Mouse (Mus musculus): ENCODE measurements around the gene Slc23a3. TPM values are rescaled to one million over a fixed set of nuclear protein-coding genes. Genes with fewer than 3 reads are reported as not detected.

The Slc23a3 gene
- polyA plus RNA-seq, 1 experiment from 2014 or later, result not detected

DNA sequence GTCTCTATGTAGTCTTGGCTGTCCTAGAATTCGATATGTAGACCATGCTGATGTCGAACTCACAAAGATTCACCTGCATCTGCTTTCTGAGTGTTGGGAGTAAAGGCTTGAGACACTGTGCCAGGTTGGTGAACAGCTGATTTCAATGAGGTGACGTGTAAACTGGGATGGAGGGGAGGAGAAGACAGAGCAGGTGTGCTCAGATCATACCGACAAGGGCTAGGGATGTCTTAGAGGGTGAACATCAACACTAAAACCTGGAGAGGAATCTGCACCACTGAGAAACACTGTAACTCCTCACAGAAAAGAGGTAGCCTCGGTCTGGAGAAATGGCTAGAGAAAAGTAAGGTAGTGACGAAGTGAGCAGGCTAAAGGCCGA, 34.4 kb upstream of the Slc23a3 start:
- DNase-seq (ENCODE audit: low spot score), result no peak
- Histone ChIP-seq H3K9me3 (ENCODE audit: control insufficient read depth, low read length) (no peaks in the 10 kb centered on the region), H3K4me3 (ENCODE audit: low read depth, low read length) (peak overlapping the region; percentile 55), H3K27me3 (ENCODE audit: control insufficient read depth, insufficient read depth, low read length) (no peaks in the 10 kb centered on the region), H3K27ac (ENCODE audit: low read depth, low read length) (no peak overlapping the region), H3K4me2 (ENCODE audit: low read depth) (peak overlapping the region; percentile 64), H3K4me1 (ENCODE audit: control insufficient read depth, insufficient read depth, low read length) (peaks cover 8% of the 10 kb centered on the region; the same call in 1 of the 2 replicates), H3K36me3 (ENCODE audit: control insufficient read depth, insufficient read depth, low read length) (peaks cover 11% of the 10 kb centered on the region), H3K9ac (ENCODE audit: low read length) (peak overlapping the region; percentile 20; the same call in 1 of the 2 replicates)
- WGBS, result 11% methylated on average over 7 of the region's 7 CpGs
- ATAC-seq (ENCODE audit: insufficient read depth, low FRiP score, low TSS enrichment), result peak; percentile 21

DNA sequence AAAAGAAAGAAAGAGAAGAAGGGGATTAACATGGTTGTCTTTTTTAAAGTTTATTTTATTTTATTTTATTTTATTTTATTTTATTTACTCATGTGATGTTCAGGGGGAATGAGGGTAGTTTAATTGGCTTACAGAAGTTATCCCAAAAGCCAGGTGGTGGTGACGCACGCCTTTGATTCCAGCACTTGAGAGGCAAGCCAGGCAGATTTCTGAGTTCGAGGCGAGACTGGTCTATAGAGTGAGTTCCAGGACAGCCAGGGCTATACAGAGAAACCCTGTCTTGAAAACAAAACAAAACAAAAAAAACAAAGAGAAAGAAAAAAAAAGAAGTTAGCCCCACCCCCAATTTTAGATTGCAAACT, 26.5 kb upstream of the Slc23a3 start:
- Histone ChIP-seq H3K27ac (ENCODE audit: low read depth, low read length) (no peak overlapping the region), H3K9me3 (ENCODE audit: control insufficient read depth, low read length) (no peaks in the 10 kb centered on the region), H3K4me1 (ENCODE audit: control insufficient read depth, insufficient read depth, low read length) (no peaks in the 10 kb centered on the region), H3K27me3 (ENCODE audit: control insufficient read depth, insufficient read depth, low read length) (no peaks in the 10 kb centered on the region), H3K4me3 (ENCODE audit: low read depth, low read length) (no peak overlapping the region), H3K36me3 (ENCODE audit: control insufficient read depth, insufficient read depth, low read length) (no peaks in the 10 kb centered on the region), H3K9ac (ENCODE audit: low read length) (no peak overlapping the region), H3K4me2 (ENCODE audit: low read depth) (no peak overlapping the region)
- ATAC-seq (ENCODE audit: insufficient read depth, low FRiP score, low TSS enrichment) (no peak), DNase-seq (ENCODE audit: low spot score) (no peak)
- 87% methylated on average over 4 of the region's 4 CpGs for WGBS

DNA sequence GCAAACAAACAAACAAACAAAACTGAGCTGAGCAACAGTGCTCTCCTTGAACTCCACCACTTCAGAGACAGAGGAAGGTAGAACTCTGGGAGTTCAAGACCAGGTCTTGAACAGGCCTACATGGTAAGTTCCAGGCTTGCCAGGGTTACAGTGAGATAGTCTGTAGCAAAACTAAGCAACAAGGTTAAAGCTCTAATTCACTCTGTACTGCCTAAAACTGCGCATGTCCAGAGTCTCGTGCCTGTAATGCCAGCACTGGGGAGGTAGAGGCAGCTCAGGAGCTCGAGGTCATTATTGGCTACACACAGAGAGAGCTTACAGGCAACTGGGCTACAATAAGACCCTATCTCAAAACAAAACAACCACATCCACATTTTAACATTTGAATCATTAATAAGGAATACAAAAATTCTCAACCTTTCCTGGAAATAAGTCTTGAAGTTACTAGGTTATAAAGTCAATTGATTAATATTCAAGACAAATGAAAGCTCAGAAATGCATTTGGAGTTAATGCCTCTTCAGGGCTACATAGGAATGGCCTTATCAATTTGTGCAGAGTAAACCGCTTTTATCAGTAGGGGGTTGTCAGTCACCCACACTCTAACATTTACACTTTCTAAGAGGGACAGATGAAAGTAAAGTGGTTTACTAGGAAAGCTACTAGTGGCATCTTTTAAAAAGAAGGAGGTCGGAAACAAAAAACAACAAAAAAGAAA, 26.0 kb upstream of the Slc23a3 start:
- H3K9me3 ChIP-seq (ENCODE audit: control insufficient read depth, low read length), result no peaks in the 10 kb centered on the region
- H3K4me3 ChIP-seq (ENCODE audit: low read depth, low read length), result no peak overlapping the region
- H3K27ac ChIP-seq (ENCODE audit: low read depth, low read length), result no peak overlapping the region
- 77% methylated on average over 5 of the region's 5 CpGs for WGBS
- no peak for ATAC-seq (ENCODE audit: insufficient read depth, low FRiP score, low TSS enrichment)
- H3K4me2 ChIP-seq (ENCODE audit: low read depth), result no peak overlapping the region
- H3K4me1 ChIP-seq (ENCODE audit: control insufficient read depth, insufficient read depth, low read length), result no peaks in the 10 kb centered on the region
- H3K36me3 ChIP-seq (ENCODE audit: control insufficient read depth, insufficient read depth, low read length), result no peaks in the 10 kb centered on the region
- no peak overlapping the region for H3K9ac ChIP-seq (ENCODE audit: low read length)
- H3K27me3 ChIP-seq (ENCODE audit: control insufficient read depth, insufficient read depth, low read length), result no peaks in the 10 kb centered on the region
- DNase-seq (ENCODE audit: low spot score), result no peak

DNA sequence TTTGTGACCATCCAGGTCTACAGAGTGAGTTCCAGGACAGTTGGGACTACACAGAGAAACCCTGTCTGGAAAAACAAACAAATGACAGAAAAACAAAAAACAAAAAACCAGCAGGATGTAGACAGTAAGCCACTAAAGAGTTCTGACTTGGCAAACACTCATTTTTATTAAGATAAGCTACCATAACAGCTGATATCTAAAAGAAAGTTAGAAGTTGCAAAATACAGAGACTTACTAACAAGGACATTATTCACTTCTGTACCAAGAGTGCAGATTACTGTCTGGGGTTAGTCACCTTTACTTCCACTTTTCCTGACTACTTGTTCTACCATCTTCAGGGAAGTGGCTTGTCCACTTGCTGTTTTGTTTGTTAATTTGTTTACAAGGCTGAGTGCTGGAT, 25.3 kb upstream of the Slc23a3 start:
- Histone ChIP-seq H3K4me3 (ENCODE audit: low read depth, low read length) (no peak overlapping the region), H3K4me1 (ENCODE audit: control insufficient read depth, insufficient read depth, low read length) (no peaks in the 10 kb centered on the region), H3K27me3 (ENCODE audit: control insufficient read depth, insufficient read depth, low read length) (no peaks in the 10 kb centered on the region), H3K4me2 (ENCODE audit: low read depth) (no peak overlapping the region), H3K9me3 (ENCODE audit: control insufficient read depth, low read length) (no peaks in the 10 kb centered on the region), H3K27ac (ENCODE audit: low read depth, low read length) (no peak overlapping the region), H3K36me3 (ENCODE audit: control insufficient read depth, insufficient read depth, low read length) (no peaks in the 10 kb centered on the region), H3K9ac (ENCODE audit: low read length) (no peak overlapping the region)
- DNase-seq (ENCODE audit: low spot score), result no peak
- no peak for ATAC-seq (ENCODE audit: insufficient read depth, low FRiP score, low TSS enrichment)

DNA sequence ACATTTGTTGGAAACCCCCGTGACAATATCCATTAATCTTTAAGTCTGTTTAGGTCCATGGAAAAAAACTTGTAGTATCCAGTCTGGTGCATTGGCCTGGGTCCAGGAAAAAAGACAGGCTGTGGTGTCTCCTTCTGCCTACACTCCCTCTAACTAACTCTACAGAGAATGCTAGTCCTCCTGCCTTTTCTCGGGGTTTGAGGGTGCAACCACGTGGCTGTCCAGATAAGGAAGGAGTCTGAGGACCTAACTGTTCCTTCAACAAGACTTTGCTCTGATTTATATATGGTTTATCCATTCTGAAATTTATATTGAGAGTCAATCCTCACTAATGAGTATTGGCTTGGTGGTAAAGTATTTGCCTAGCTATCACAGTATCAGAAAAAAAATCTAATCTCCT, 22.1 kb upstream of the Slc23a3 start:
- H3K27ac ChIP-seq (ENCODE audit: low read depth, low read length), result no peak overlapping the region
- H3K27me3 ChIP-seq (ENCODE audit: control insufficient read depth, insufficient read depth, low read length), result no peaks in the 10 kb centered on the region
- no peak overlapping the region for H3K4me3 ChIP-seq (ENCODE audit: low read depth, low read length)
- ATAC-seq (ENCODE audit: insufficient read depth, low FRiP score, low TSS enrichment), result no peak
- H3K36me3 ChIP-seq (ENCODE audit: control insufficient read depth, insufficient read depth, low read length), result no peaks in the 10 kb centered on the region
- H3K9ac ChIP-seq (ENCODE audit: low read length), result no peak overlapping the region
- no peak for DNase-seq (ENCODE audit: low spot score)
- WGBS, result 75% methylated on average over 3 of the region's 3 CpGs
- H3K4me2 ChIP-seq (ENCODE audit: low read depth), result no peak overlapping the region
- no peaks in the 10 kb centered on the region for H3K4me1 ChIP-seq (ENCODE audit: control insufficient read depth, insufficient read depth, low read length)
- H3K9me3 ChIP-seq (ENCODE audit: control insufficient read depth, low read length), result no peaks in the 10 kb centered on the region

DNA sequence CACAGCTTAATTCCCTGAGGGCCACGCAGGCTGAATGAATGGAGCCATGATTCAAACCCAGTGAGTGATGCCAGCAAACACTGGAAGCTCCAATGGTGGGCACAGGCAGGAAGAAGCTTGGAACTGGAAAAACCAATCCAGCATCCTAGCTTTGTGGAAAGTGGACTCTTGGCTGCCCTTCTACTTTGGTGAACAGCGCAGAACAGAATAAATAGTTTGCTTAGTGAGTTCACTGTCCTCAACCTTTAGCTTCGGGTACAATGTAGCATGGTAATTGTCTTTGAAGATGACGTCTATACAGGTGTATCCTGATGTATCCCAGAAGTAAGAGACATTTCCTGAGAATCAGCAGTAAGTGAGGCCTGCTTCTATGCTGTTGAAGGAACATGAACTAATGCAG, 15.0 kb upstream of the Slc23a3 start:
- Histone ChIP-seq H3K4me1 (ENCODE audit: control insufficient read depth, insufficient read depth, low read length) (peaks cover 2% of the 10 kb centered on the region; the same call in 1 of the 2 replicates), H3K36me3 (ENCODE audit: control insufficient read depth, insufficient read depth, low read length) (peaks cover 10% of the 10 kb centered on the region), H3K4me2 (ENCODE audit: low read depth) (no peak overlapping the region), H3K4me3 (ENCODE audit: low read depth, low read length) (no peak overlapping the region), H3K27me3 (ENCODE audit: control insufficient read depth, insufficient read depth, low read length) (no peaks in the 10 kb centered on the region), H3K9me3 (ENCODE audit: control insufficient read depth, low read length) (no peaks in the 10 kb centered on the region), H3K27ac (ENCODE audit: low read depth, low read length) (no peak overlapping the region), H3K9ac (ENCODE audit: low read length) (no peak overlapping the region)
- WGBS, result 90% methylated on average over 4 of the region's 4 CpGs
- ATAC-seq (ENCODE audit: insufficient read depth, low FRiP score, low TSS enrichment) (no peak), DNase-seq (ENCODE audit: low spot score) (no peak)

DNA sequence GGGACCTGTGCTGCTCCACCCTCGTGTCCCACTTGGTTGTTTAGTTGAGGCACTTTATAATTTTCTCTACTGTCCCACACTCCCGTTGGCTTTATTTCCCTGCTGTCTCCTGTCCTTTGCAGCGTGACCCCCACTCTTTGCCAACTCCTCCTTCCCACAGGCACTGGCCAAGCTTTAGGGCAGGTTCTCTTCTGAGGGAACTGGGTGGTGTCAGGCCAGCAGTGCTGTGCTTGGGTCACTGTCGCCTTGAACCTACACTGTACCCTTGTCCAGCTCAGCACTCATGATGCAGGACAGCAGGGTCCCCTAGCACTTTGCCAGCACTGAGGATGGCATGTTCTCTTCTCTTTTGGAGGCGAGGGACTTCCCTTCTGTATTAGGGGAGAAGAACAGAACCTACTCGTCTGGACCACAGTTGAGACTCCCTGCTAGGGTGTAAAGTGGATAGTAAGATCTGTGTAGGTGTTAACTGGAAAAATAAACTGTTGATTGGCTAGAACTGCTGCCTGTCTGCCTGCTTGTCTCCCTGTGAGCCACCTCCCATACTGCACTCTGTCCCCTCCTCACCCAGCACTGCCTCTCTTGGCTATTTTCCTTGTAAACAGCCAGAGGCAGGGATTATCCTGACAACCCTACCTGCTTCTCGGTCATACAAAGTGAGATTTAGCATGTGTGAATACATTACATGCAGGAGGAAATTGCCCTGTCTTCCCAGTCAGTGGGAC, 13.9 kb upstream of the Slc23a3 start:
- WGBS, result 85% methylated on average over 7 of the region's 7 CpGs
- peaks cover 10% of the 10 kb centered on the region for H3K36me3 ChIP-seq (ENCODE audit: control insufficient read depth, insufficient read depth, low read length)

DNA sequence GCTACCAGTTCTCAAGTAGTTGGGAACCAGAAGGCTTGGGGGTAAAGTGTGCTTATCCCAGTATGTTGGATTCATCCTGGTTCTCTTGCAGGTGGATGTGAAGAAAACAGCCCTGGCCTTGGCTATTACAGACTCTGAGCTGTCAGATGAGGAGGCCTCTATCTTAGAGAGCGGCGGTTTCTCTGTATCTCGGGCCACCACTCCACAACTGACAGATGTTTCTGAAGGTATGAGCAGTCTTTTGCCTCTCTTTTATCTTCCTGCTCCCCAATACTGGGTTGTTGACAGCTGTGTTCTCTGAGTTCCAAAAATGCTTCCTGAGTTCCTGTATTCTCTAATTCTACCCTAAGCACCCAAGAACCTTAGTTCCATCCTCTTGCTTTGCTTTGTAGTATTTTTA, 11.9 kb upstream of the Slc23a3 start:
- Histone ChIP-seq H3K9ac (ENCODE audit: low read length) (no peak overlapping the region), H3K9me3 (ENCODE audit: control insufficient read depth, low read length) (no peaks in the 10 kb centered on the region), H3K27me3 (ENCODE audit: control insufficient read depth, insufficient read depth, low read length) (no peaks in the 10 kb centered on the region), H3K4me1 (ENCODE audit: control insufficient read depth, insufficient read depth, low read length) (peaks cover 11% of the 10 kb centered on the region; the same call in 1 of the 2 replicates), H3K4me2 (ENCODE audit: low read depth) (no peak overlapping the region), H3K36me3 (ENCODE audit: control insufficient read depth, insufficient read depth, low read length) (peaks cover 10% of the 10 kb centered on the region), H3K4me3 (ENCODE audit: low read depth, low read length) (no peak overlapping the region), H3K27ac (ENCODE audit: low read depth, low read length) (no peak overlapping the region)
- DNase-seq (ENCODE audit: low spot score), result no peak
- WGBS, result 91% methylated on average over 3 of the region's 3 CpGs
- ATAC-seq (ENCODE audit: insufficient read depth, low FRiP score, low TSS enrichment), result no peak

More for the DNA sequence above, 13.9 kb upstream of the Slc23a3 start:
- H3K9ac ChIP-seq (ENCODE audit: low read length), result no peak overlapping the region
- H3K27me3 ChIP-seq (ENCODE audit: control insufficient read depth, insufficient read depth, low read length), result no peaks in the 10 kb centered on the region
- no peak overlapping the region for H3K4me2 ChIP-seq (ENCODE audit: low read depth)
- H3K27ac ChIP-seq (ENCODE audit: low read depth, low read length), result no peak overlapping the region
- DNase-seq (ENCODE audit: low spot score), result no peak
- H3K9me3 ChIP-seq (ENCODE audit: control insufficient read depth, low read length), result no peaks in the 10 kb centered on the region
- no peak overlapping the region for H3K4me3 ChIP-seq (ENCODE audit: low read depth, low read length)
- ATAC-seq (ENCODE audit: insufficient read depth, low FRiP score, low TSS enrichment), result no peak
- H3K4me1 ChIP-seq (ENCODE audit: control insufficient read depth, insufficient read depth, low read length), result peaks cover 4% of the 10 kb centered on the region; the same call in 1 of the 2 replicates
